Mouse (Mus musculus): ENCODE data around the gene Slc9b1. TPM values are rescaled to one million over a fixed set of nuclear protein-coding genes. Genes with fewer than 3 reads are reported as not detected.

Slc9b1 gene
- polyA plus RNA-seq, 1 experiment, result 100.0 TPM

GRCm38 (mm10) chr3:135379868-135380267, 32.0 kb downstream of the Slc9b1 start:
- Histone ChIP-seq H3K4me1 (ENCODE audit: control insufficient read depth, insufficient read depth, low read length) (no peaks in the 10 kb centered on the region), H3K27ac (ENCODE audit: control insufficient read depth, insufficient read depth, low read depth, low read length) (no peak overlapping the region), H3K4me3 (ENCODE audit: control insufficient read depth, low read depth, low read length) (no peak overlapping the region), H3K27me3 (ENCODE audit: control insufficient read depth, insufficient read depth, low read length) (no peaks in the 10 kb centered on the region), H3K36me3 (ENCODE audit: control insufficient read depth, insufficient read depth, low read length) (peaks cover 1% of the 10 kb centered on the region; the same call in 1 of the 2 replicates)
- TF ChIP-seq POLR2A (IDR thresholded peaks at IDR 0.05; ENCODE audit: control insufficient read depth, low read depth, low read length) (no peak), CTCF (IDR thresholded peaks at IDR 0.05; ENCODE audit: control insufficient read depth, insufficient read depth, insufficient replicate concordance, low read depth, low read length) (no peak)

GRCm38 (mm10) chr3:135393186-135393585, 45.4 kb downstream of the Slc9b1 start:
- Histone ChIP-seq H3K36me3 (ENCODE audit: control insufficient read depth, insufficient read depth, low read length) (no peaks in the 10 kb centered on the region), H3K4me1 (ENCODE audit: control insufficient read depth, insufficient read depth, low read length) (no peaks in the 10 kb centered on the region), H3K27ac (ENCODE audit: control insufficient read depth, insufficient read depth, low read depth, low read length) (no peak overlapping the region), H3K4me3 (ENCODE audit: control insufficient read depth, low read depth, low read length) (no peak overlapping the region), H3K27me3 (ENCODE audit: control insufficient read depth, insufficient read depth, low read length) (no peaks in the 10 kb centered on the region)
- TF ChIP-seq CTCF (IDR thresholded peaks at IDR 0.05; ENCODE audit: control insufficient read depth, insufficient read depth, insufficient replicate concordance, low read depth, low read length), result no peak
- no peak for TF ChIP-seq POLR2A (IDR thresholded peaks at IDR 0.05; ENCODE audit: control insufficient read depth, low read depth, low read length)

- H3K27ac ChIP-seq (ENCODE audit: control insufficient read depth, insufficient read depth, low read depth, low read length), result no peak overlapping the region
- no peak for TF ChIP-seq CTCF (IDR thresholded peaks at IDR 0.05; ENCODE audit: control insufficient read depth, insufficient read depth, insufficient replicate concordance, low read depth, low read length)
- no peak for TF ChIP-seq POLR2A (IDR thresholded peaks at IDR 0.05; ENCODE audit: control insufficient read depth, low read depth, low read length)
- no peaks in the 10 kb centered on the region for H3K36me3 ChIP-seq (ENCODE audit: control insufficient read depth, insufficient read depth, low read length)
- no peaks in the 10 kb centered on the region for H3K4me1 ChIP-seq (ENCODE audit: control insufficient read depth, insufficient read depth, low read length)
- no peak overlapping the region for H3K4me3 ChIP-seq (ENCODE audit: control insufficient read depth, low read depth, low read length)
- H3K27me3 ChIP-seq (ENCODE audit: control insufficient read depth, insufficient read depth, low read length), result no peaks in the 10 kb centered on the region
Measured at GRCm38 (mm10) chr3:135395085-135395484, 47.3 kb downstream of the Slc9b1 start.

- Histone ChIP-seq H3K27ac (ENCODE audit: control insufficient read depth, insufficient read depth, low read depth, low read length) (no peak overlapping the region), H3K4me1 (ENCODE audit: control insufficient read depth, insufficient read depth, low read length) (no peaks in the 10 kb centered on the region), H3K27me3 (ENCODE audit: control insufficient read depth, insufficient read depth, low read length) (no peaks in the 10 kb centered on the region), H3K36me3 (ENCODE audit: control insufficient read depth, insufficient read depth, low read length) (no peaks in the 10 kb centered on the region), H3K4me3 (ENCODE audit: control insufficient read depth, low read depth, low read length) (no peak overlapping the region)
- no peak for TF ChIP-seq POLR2A (IDR thresholded peaks at IDR 0.05; ENCODE audit: control insufficient read depth, low read depth, low read length)
- no peak for TF ChIP-seq CTCF (IDR thresholded peaks at IDR 0.05; ENCODE audit: control insufficient read depth, insufficient read depth, insufficient replicate concordance, low read depth, low read length)
Measured at GRCm38 (mm10) chr3:135396081-135396480, 48.3 kb downstream of the Slc9b1 start.

DNA sequence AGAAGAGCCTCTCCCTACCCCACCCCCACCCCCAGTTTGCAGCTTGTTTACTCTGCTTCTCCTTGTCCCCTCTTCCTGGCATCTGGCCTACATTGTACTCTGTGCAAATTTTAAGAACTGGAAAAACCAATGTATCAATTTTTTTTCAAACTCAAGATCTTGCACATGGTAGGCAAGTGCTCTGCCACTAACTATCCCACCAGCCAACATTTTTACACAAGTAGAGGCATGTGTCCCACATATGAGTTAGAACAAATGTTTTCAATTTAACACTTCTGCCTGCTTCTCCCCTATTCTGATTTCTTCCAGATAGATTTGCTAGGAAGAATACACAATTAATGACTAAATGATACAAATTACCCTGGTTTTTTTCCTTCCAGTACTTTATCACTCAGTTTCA, 49.3 kb downstream of the Slc9b1 start:
- no peak overlapping the region for H3K27ac ChIP-seq (ENCODE audit: control insufficient read depth, insufficient read depth, low read depth, low read length)
- H3K36me3 ChIP-seq (ENCODE audit: control insufficient read depth, insufficient read depth, low read length), result no peaks in the 10 kb centered on the region
- TF ChIP-seq CTCF (IDR thresholded peaks at IDR 0.05; ENCODE audit: control insufficient read depth, insufficient read depth, insufficient replicate concordance, low read depth, low read length), result no peak
- TF ChIP-seq POLR2A (IDR thresholded peaks at IDR 0.05; ENCODE audit: control insufficient read depth, low read depth, low read length), result no peak
- H3K27me3 ChIP-seq (ENCODE audit: control insufficient read depth, insufficient read depth, low read length), result no peaks in the 10 kb centered on the region
- no peak overlapping the region for H3K4me3 ChIP-seq (ENCODE audit: control insufficient read depth, low read depth, low read length)
- no peaks in the 10 kb centered on the region for H3K4me1 ChIP-seq (ENCODE audit: control insufficient read depth, insufficient read depth, low read length)

GRCm38 (mm10) chr3:135402201-135402658, 54.4 kb downstream of the Slc9b1 start:
- H3K4me3 ChIP-seq (ENCODE audit: control insufficient read depth, low read depth, low read length), result no peak overlapping the region
- H3K27ac ChIP-seq (ENCODE audit: control insufficient read depth, insufficient read depth, low read depth, low read length), result no peak overlapping the region
- TF ChIP-seq POLR2A (IDR thresholded peaks at IDR 0.05; ENCODE audit: control insufficient read depth, low read depth, low read length) (no peak), CTCF (IDR thresholded peaks at IDR 0.05; ENCODE audit: control insufficient read depth, insufficient read depth, insufficient replicate concordance, low read depth, low read length) (peak; percentile 79; the same call in 1 of the 2 replicates)
- peaks cover 2% of the 10 kb centered on the region for H3K4me1 ChIP-seq (ENCODE audit: control insufficient read depth, insufficient read depth, low read length)
- H3K36me3 ChIP-seq (ENCODE audit: control insufficient read depth, insufficient read depth, low read length), result no peaks in the 10 kb centered on the region
- H3K27me3 ChIP-seq (ENCODE audit: control insufficient read depth, insufficient read depth, low read length), result no peaks in the 10 kb centered on the region

GRCm38 (mm10) chr3:135403211-135403610, 55.4 kb downstream of the Slc9b1 start:
- no peak for TF ChIP-seq CTCF (IDR thresholded peaks at IDR 0.05; ENCODE audit: control insufficient read depth, insufficient read depth, insufficient replicate concordance, low read depth, low read length)
- TF ChIP-seq POLR2A (IDR thresholded peaks at IDR 0.05; ENCODE audit: control insufficient read depth, low read depth, low read length), result no peak
- Histone ChIP-seq H3K4me1 (ENCODE audit: control insufficient read depth, insufficient read depth, low read length) (peaks cover 2% of the 10 kb centered on the region), H3K36me3 (ENCODE audit: control insufficient read depth, insufficient read depth, low read length) (no peaks in the 10 kb centered on the region), H3K27ac (ENCODE audit: control insufficient read depth, insufficient read depth, low read depth, low read length) (no peak overlapping the region), H3K27me3 (ENCODE audit: control insufficient read depth, insufficient read depth, low read length) (no peaks in the 10 kb centered on the region), H3K4me3 (ENCODE audit: control insufficient read depth, low read depth, low read length) (no peak overlapping the region)

DNA sequence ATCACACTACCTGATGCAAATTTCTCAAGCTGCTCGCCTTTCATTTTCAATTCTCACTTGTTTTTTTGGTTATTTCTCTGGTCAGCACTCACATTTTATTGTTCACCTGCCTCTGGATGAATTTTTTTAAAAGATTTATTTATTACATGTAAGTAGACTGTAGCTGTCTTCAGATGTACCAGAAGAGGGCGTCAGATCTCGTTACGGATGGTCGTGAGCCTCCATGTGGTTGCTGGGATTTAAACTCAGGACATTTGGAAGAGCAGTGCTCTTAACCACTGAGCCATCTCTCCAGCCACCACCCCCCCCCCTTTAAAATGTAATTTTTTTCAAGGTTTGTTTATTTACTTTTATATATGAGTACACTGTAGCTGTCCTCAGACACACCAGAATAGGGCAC, 56.0 kb downstream of the Slc9b1 start:
- no peak overlapping the region for H3K27ac ChIP-seq (ENCODE audit: control insufficient read depth, insufficient read depth, low read depth, low read length)
- H3K36me3 ChIP-seq (ENCODE audit: control insufficient read depth, insufficient read depth, low read length), result no peaks in the 10 kb centered on the region
- H3K4me1 ChIP-seq (ENCODE audit: control insufficient read depth, insufficient read depth, low read length), result peaks cover 2% of the 10 kb centered on the region
- no peak overlapping the region for H3K4me3 ChIP-seq (ENCODE audit: control insufficient read depth, low read depth, low read length)
- no peak for TF ChIP-seq CTCF (IDR thresholded peaks at IDR 0.05; ENCODE audit: control insufficient read depth, insufficient read depth, insufficient replicate concordance, low read depth, low read length)
- H3K27me3 ChIP-seq (ENCODE audit: control insufficient read depth, insufficient read depth, low read length), result no peaks in the 10 kb centered on the region
